Mouse (Mus musculus) skeletal muscle tissue, postnatal 0 days (tissue): ENCODE data around the gene Wwp2. TPM values are rescaled to one million over a fixed set of nuclear protein-coding genes. Genes with fewer than 3 reads are reported as not detected.
A peak's percentile ranks its signal among the peaks of the same experiment; 100 is the strongest.

Experiments used
- microRNA counts: library from miRNA; unstranded; fragments of <30 nt; microRNA quantifications from one replicate; lab custom pipeline; 2015
- microRNA-seq, 2 experiments: library from miRNA; unstranded; fragments of <30 nt; microRNA quantifications; one replicate each; pipeline ENCODE4; 2016
- polyA plus RNA-seq: library from polyadenylated mRNA; unstranded; fragments of >200 nt; fragmentation: Nextera tagmentation; extraction: Ambion mirVana; gene quantifications from 2 replicates; pipeline ENCODE4 v1.2.1, GENCODE M21; 2015

The Wwp2 gene
- 14.1 and 17.0 TPM in 2 replicates for polyA plus RNA-seq

DNA sequence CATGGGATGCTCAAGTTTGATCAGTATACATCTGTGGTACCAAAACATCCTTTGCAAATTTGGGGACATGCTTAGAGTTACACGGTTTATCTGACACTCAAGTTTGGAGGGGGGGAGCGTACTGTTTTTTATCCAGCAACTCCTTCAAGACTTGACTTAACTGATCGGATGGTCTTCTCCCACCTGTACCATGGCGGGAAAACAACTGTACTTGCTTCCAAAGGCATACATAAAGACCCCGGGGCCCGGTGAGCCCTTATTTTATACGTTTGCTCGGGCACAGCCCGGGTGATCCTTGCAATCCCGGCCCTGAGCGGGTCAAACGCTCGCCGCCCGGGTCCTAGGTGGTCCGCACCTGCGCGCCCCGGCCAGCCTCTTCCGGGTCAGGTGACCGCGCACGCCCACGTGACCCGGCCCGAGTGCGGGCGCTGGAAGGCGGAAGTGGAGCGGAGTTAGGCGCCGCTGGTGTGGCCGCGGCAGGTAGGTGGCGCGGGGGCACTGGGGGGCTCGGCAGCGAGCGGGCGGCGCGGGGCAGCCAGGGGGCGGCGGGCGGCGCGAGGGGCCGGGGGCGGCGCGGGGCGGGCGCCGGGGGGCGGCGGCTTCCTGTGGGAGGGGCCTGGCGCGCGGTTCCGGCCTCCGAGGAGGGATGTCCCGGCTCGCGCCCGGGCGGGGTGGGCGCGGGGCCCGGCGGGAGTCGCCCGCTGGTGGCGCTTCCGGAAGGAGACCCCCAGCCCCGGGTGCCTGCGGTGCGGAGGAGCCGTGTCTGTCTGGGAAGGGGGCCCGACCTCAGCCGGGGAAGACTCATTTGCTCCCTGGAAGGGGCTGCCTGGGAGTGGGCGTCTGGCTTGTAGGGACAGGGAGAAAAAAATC is at the start of gene Wwp2:
TSS of gene Wwp2 (plus strand) at position 404 of the 870 bp plus-strand sequence.

GRCm38 (mm10) chr8:107403038-107403781 is 33.0 kb upstream of the Wwp2 start, which contains the start of gene Nqo1:
Nqo1 (minus strand) TSS chr8:107403206.

DNA sequence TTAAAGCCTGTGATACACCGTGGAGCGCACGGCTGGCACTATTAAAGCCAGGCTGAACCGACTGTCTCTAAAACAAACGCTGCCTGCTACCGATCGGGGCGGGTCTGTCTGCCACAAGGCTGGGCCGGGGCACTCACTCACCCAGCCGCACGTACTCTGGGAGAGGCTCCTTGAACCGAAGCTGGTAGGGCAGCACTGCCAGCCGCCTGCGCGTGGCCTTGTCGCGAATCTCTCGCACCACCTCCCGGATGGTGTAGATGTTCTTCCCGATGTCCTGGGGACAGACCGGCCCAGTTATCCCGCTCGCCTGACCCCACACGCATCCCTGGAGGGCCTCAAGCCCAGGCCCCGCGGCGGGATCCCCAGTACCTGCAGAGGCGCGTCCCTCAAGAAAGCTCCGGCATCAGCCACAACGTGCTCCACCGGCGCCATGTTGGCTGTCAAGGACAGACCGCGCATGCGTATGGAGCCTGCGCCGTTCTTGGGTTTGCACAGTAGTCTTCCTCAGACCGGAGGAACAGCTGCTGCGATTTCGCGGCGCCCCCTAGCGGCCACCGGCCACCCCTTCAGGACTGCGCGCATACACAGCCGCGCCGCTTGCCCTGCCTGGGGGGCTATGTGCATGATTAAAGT is 11.5 kb upstream of the Wwp2 start, which contains the start of gene Nob1:
TSS of gene Nob1 (minus strand) at position 455 of the 633 bp plus-strand sequence.

DNA sequence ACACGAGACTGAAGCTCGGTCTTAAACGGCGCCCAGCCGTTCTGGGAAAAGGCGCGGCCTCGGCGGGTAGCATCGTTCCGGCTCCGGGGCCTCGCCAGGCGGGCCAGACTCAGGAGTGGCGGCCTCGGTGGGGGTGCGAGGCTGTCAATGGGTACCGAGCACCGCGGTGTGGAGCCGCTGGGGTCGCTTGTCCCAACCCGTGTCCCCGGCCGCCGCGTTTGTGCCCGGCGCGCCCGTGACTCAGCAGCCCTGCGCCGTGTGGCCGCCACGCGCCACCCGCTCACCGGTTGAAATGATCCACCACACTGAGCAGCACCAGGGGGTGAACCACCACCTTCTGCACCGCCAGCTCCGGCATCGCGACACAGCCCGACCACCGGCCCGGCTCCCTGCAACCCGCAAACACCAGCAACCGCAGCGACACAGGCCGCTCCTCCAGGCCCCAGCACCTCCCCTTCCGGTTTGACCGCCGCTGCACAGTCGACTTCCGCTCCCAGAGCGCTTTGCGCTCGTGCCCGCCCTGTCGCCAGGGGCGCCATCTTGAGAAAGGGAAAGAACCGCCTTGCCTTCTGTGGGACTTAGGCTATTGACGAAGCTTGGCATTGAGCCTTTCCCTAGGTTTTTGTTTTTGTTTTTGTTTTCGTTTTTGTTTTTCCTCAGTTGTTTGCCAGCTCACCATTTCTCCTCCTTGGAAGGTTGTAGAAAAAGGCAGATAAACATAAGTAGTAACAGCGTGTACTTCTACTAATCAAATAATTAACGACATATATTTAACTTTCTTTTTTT is 152.0 kb downstream of the Wwp2 start, which contains the start of gene Psmd7:
TSS of gene Psmd7 (minus strand) at position 470 of the 786 bp plus-strand sequence.

MicroRNAs encoded within 50 kb of the gene (microRNA counts, 519-probe panel; counts per million panel counts)
- 2,049 counts per million, percentile 65 among the panel's probes with 10 or more counts for microRNA mmu-miR-140 (lab: Ali Mortazavi, UCI)

Small RNAs within 50 kb of the gene (microRNA-seq; reads per million reads assigned to microRNA genes)
- 1,052 to 1,179 reads per million in 2 experiments for gene Mir140

Other genes with a start within 250 kb of the Wwp2 start
- 4.5 and 6.7 TPM in 2 replicates for gene Nfat5, start 142.9 kb upstream of the Wwp2 start, polyA plus RNA-seq
- gene Nqo1, start 33.2 kb upstream of the Wwp2 start, polyA plus RNA-seq: 3.9 and 4.4 TPM in 2 replicates
- gene Nob1, start 11.3 kb upstream of the Wwp2 start, polyA plus RNA-seq: 31.9 and 33.8 TPM in 2 replicates
- 195 and 205 TPM in 2 replicates for gene Psmd7, start 152.1 kb downstream of the Wwp2 start, polyA plus RNA-seq